Mouse (Mus musculus) myocyte (in vitro differentiated cells): ENCODE measurements at regions not wholly inside any gene's neighbourhood (a gene's known extent, or its start where the extent isn't known, plus 50 kb on each side); places are given as distances from the start of the nearest gene placed in this dataset.

Experiments used
- CEBPB ChIP-seq: IDR thresholded peaks from 2 replicates; pipeline ENCODE4 v1.6.1; 2011; ENCODE audit warnings: mild to moderate bottlenecking, moderate library complexity; ENCODE audit not compliant: poor library complexity, insufficient read depth, severe bottlenecking
- E2F4 ChIP-seq: IDR thresholded peaks from one replicate; pipeline ENCODE4 v1.6.1; 2011; ENCODE audit warnings: mild to moderate bottlenecking, control low read depth, moderate library complexity; ENCODE audit not compliant: insufficient read depth
- MAX ChIP-seq: IDR thresholded peaks from one replicate; pipeline ENCODE4 v1.6.1; 2011; ENCODE audit warnings: low read depth, mild to moderate bottlenecking, control low read depth
- POLR2A ChIP-seq: IDR thresholded peaks from one replicate; pipeline ENCODE4 v1.6.1; 2011; ENCODE audit warnings: low read depth, mild to moderate bottlenecking, control low read depth, moderate library complexity; ENCODE audit not compliant: insufficient read length
- POLR2AphosphoS2 ChIP-seq: IDR thresholded peaks from one replicate; pipeline ENCODE4 v1.6.1; 2011; ENCODE audit warnings: low read depth, control low read depth; ENCODE audit not compliant: insufficient read length
- REST ChIP-seq: IDR thresholded peaks from one replicate; pipeline ENCODE4 v1.6.1; 2011; ENCODE audit warnings: mild to moderate bottlenecking, control low read depth, moderate library complexity; ENCODE audit not compliant: insufficient read depth, insufficient read length
- TCF12 ChIP-seq: IDR thresholded peaks from one replicate; pipeline ENCODE4 v1.6.1; 2011; ENCODE audit warnings: mild to moderate bottlenecking, control low read depth; ENCODE audit not compliant: poor library complexity, insufficient read depth, severe bottlenecking
- TCF3 ChIP-seq: IDR thresholded peaks from one replicate; pipeline ENCODE4 v1.6.1; 2011; ENCODE audit warnings: low read depth, control low read depth; ENCODE audit not compliant: insufficient read length
- USF1 ChIP-seq: IDR thresholded peaks from one replicate; pipeline ENCODE4 v1.6.1; 2011; ENCODE audit warnings: low read depth, mild to moderate bottlenecking, control low read depth, moderate library complexity

DNA sequence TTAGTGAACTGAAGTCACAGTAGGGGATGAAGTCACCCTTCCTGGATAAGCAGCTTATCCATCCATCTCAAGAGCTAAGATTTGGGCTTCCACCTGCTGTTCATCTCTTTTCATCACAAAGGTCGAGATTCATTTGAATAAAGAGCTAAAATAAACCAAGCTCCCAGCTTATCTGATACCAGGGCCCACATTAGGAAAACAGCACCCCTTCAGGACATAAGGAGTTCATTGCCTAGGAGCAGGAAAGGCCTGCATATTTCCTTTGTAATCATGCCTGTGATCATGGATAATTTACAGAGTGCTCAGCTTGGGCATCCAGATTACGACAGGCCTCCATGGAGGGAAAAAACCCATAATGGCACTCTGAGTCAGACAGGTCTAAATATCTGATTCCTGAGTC lies 190.7 kb upstream of the Klhl29 start:
- TF ChIP-seq USF1: no peak
- TF ChIP-seq REST: no peak
- no peak for TF ChIP-seq POLR2A
- no peak for TF ChIP-seq E2F4
- no peak for TF ChIP-seq TCF12
- no peak for TF ChIP-seq TCF3
- no peak for TF ChIP-seq MAX
- TF ChIP-seq CEBPB: no peak
- no peak for TF ChIP-seq POLR2AphosphoS2
